Mouse (Mus musculus): ENCODE results near the gene Narfl. TPM values are rescaled to one million over a fixed set of nuclear protein-coding genes. Genes with fewer than 3 reads are reported as not detected.
A peak's percentile ranks its signal among the peaks of the same experiment; 100 is the strongest.

The Narfl gene
- total and polyA plus RNA-seq, 3 experiments = 30.6 to 34.3 TPM; not detected in 1

GRCm38 (mm10) chr17:25786280-25786679 lies 12.7 kb downstream of the Narfl start, which contains the start of gene Ccdc78:
Ccdc78 (plus strand) TSS chr17:25786580.
- H3K27me3 ChIP-seq (ENCODE audit: control insufficient read depth in 1 of 2, insufficient read depth in 2 of 2, low read length in 2 of 2) = no peaks in the 10 kb centered on the region
- peaks cover 2 to 5% of the 10 kb centered on the region in 2 experiments; a peak in 3 of 4 replicates for H3K36me3 ChIP-seq (ENCODE audit: control insufficient read depth in 1 of 2, insufficient read depth in 2 of 2, low read length in 2 of 2)
- H3K9ac ChIP-seq (ENCODE audit: control insufficient read depth, low read depth, low read length, poor library complexity, severe bottlenecking) = peak within 1 kb of the TSS; percentile 60
- peaks cover 1% of the 10 kb centered on the region for H3K79me2 ChIP-seq (ENCODE audit: control insufficient read depth, insufficient read depth, low read length, poor library complexity)
- H3K27ac ChIP-seq (ENCODE audit: control insufficient read depth, low read depth, low read length) = peak within 1 kb of the TSS; percentile 58
- H3K4me3 ChIP-seq (ENCODE audit: control insufficient read depth in 1 of 2, insufficient read depth in 1 of 2, low read depth in 2 of 2, low read length in 2 of 2) = peak within 1 kb of the TSS; percentile 66 to 91
- DNase-seq (ENCODE audit: low read depth, low spot score) = no peak
- H3K4me1 ChIP-seq (ENCODE audit: control insufficient read depth in 1 of 2, insufficient read depth in 2 of 2, low read length in 2 of 2) = peaks cover 0 to 6% of the 10 kb centered on the region in 2 experiments; a peak in 2 of 4 replicates
- TF ChIP-seq POLR2A (IDR thresholded peaks at IDR 0.05; ENCODE audit: control insufficient read depth in 1 of 2, insufficient read depth in 1 of 2, low read depth in 1 of 2, low read length in 2 of 2, poor library complexity in 1 of 2) = peak in 1 of 2 experiments; percentile 37; a peak in 1 of 4 replicates
- TF ChIP-seq JUND (IDR thresholded peaks at IDR 0.05; ENCODE audit: low read depth, low read length) = no peak
- no peaks in the 10 kb centered on the region for H3K9me3 ChIP-seq (replicated peaks; ENCODE audit: insufficient read depth, low read length)

GRCm38 (mm10) chr17:25786781-25787504 lies 13.4 kb downstream of the Narfl start:
- Histone ChIP-seq H3K79me2 (ENCODE audit: control insufficient read depth, insufficient read depth, low read length, poor library complexity) (peaks cover 3% of the 10 kb centered on the region), H3K27me3 (ENCODE audit: control insufficient read depth in 1 of 2, insufficient read depth in 2 of 2, low read length in 2 of 2) (no peaks in the 10 kb centered on the region), H3K27ac (ENCODE audit: control insufficient read depth, low read depth, low read length) (no peak overlapping the region), H3K4me1 (ENCODE audit: control insufficient read depth in 1 of 2, insufficient read depth in 2 of 2, low read length in 2 of 2) (peaks cover 0 to 6% of the 10 kb centered on the region in 2 experiments; a peak in 2 of 4 replicates), H3K4me3 (ENCODE audit: control insufficient read depth in 1 of 2, insufficient read depth in 1 of 2, low read depth in 2 of 2, low read length in 2 of 2) (no peak overlapping the region), H3K9ac (ENCODE audit: control insufficient read depth, low read depth, low read length, poor library complexity, severe bottlenecking) (no peak overlapping the region), H3K9me3 (replicated peaks; ENCODE audit: insufficient read depth, low read length) (no peaks in the 10 kb centered on the region), H3K36me3 (ENCODE audit: control insufficient read depth in 1 of 2, insufficient read depth in 2 of 2, low read length in 2 of 2) (peaks cover 2 to 5% of the 10 kb centered on the region in 2 experiments; a peak in 3 of 4 replicates)
- TF ChIP-seq ZNF384 (IDR thresholded peaks at IDR 0.05; ENCODE audit: low read depth, low read length) (no peak), POLR2A (IDR thresholded peaks at IDR 0.05; ENCODE audit: control insufficient read depth in 1 of 2, insufficient read depth in 1 of 2, low read depth in 1 of 2, low read length in 2 of 2, poor library complexity in 1 of 2) (0 out of 4 replicates have a peak, but pooled peaks of 1 of the 2 experiments have one; percentile 11), CTCF (IDR thresholded peaks at IDR 0.05 in 2 of 3, conservative IDR thresholded peaks at IDR 0.05 in 1 of 3; ENCODE audit: control insufficient read depth in 1 of 3, insufficient read depth in 1 of 3, low read depth in 2 of 3, low read length in 3 of 3, poor library complexity in 1 of 3, severe bottlenecking in 1 of 3) (no peak), TBP (IDR thresholded peaks at IDR 0.05; ENCODE audit: low read depth, low read length) (no peak), RCOR1 (IDR thresholded peaks at IDR 0.05; ENCODE audit: low read depth, low read length) (no peak), UBTF (IDR thresholded peaks at IDR 0.05; ENCODE audit: borderline replicate concordance, insufficient read depth, low read depth, low read length) (no peak), HCFC1 (IDR thresholded peaks at IDR 0.05; ENCODE audit: low read depth, low read length) (no peak)
- no peak for DNase-seq (ENCODE audit: low read depth, low spot score)

- Histone ChIP-seq H3K79me2 (ENCODE audit: control insufficient read depth, insufficient read depth, low read length, poor library complexity) (peaks cover 16% of the 10 kb centered on the region), H3K4me3 (ENCODE audit: control insufficient read depth in 1 of 2, insufficient read depth in 1 of 2, low read depth in 2 of 2, low read length in 2 of 2) (peak overlapping the region; percentile 67 to 84), H3K9ac (ENCODE audit: control insufficient read depth, low read depth, low read length, poor library complexity, severe bottlenecking) (peak overlapping the region; percentile 87), H3K4me1 (ENCODE audit: control insufficient read depth in 1 of 2, insufficient read depth in 2 of 2, low read length in 2 of 2) (peaks cover 0 to 24% of the 10 kb centered on the region in 2 experiments; a peak in 2 of 4 replicates), H3K9me3 (replicated peaks; ENCODE audit: insufficient read depth, low read length) (no peaks in the 10 kb centered on the region), H3K27ac (ENCODE audit: control insufficient read depth, low read depth, low read length) (peak overlapping the region; percentile 97), H3K27me3 (ENCODE audit: control insufficient read depth in 1 of 2, insufficient read depth in 2 of 2, low read length in 2 of 2) (no peaks in the 10 kb centered on the region), H3K36me3 (ENCODE audit: control insufficient read depth in 1 of 2, insufficient read depth in 2 of 2, low read length in 2 of 2) (peaks cover 0 to 5% of the 10 kb centered on the region in 2 experiments; a peak in 1 of 4 replicates)
- DNase-seq (ENCODE audit: low read depth, low spot score) = no peak
- TF ChIP-seq CHD1 (IDR thresholded peaks at IDR 0.05; ENCODE audit: low read depth, low read length) (no peak), MYB (IDR thresholded peaks at IDR 0.05; ENCODE audit: low read depth, low read length) (no peak), UBTF (IDR thresholded peaks at IDR 0.05; ENCODE audit: borderline replicate concordance, insufficient read depth, low read depth, low read length) (no peak), ZMIZ1 (IDR thresholded peaks at IDR 0.05; ENCODE audit: low read depth, low read length) (peak; percentile 13; the same call in 1 of the 2 replicates), MAFK (IDR thresholded peaks at IDR 0.05; ENCODE audit: borderline replicate concordance, low read depth, low read length) (no peak), POLR2AphosphoS5 (IDR thresholded peaks at IDR 0.05; ENCODE audit: borderline replicate concordance, low read depth, low read length) (no peak), NRF1 (IDR thresholded peaks at IDR 0.05; ENCODE audit: insufficient read depth, low read depth, low read length, poor library complexity, severe bottlenecking) (no peak)
Measured at GRCm38 (mm10) chr17:25791320-25791842, 17.8 kb downstream of the Narfl start.
